Mouse (Mus musculus): ENCODE results near the gene Pcgf5.

DNA sequence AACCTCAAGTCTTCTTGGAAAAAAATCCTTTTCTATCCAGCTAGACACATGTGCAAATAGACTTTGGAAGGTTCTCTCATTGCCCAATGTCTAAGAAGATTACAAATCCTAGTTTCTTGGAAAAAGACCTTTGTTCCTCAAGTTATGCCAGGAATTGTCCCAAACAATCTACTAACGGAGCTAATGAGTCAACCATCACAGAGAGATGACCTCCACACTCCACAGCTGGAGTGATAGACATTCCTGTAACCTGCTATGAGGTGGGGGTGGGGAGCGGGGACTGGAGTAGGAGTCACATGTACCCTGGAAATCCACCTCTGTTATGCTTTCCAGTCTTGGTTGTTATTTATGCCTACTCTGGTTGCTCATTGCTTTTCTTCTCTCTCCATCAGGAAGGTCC lies 24.8 kb upstream of the Pcgf5 start:
- TF ChIP-seq POLR2A (IDR thresholded peaks at IDR 0.05; ENCODE audit: borderline replicate concordance, insufficient read depth, low read length) (no peak), CTCF (IDR thresholded peaks at IDR 0.05; ENCODE audit: borderline replicate concordance, insufficient read depth, low read depth, low read length) (no peak)

All from cerebellum, adult 2 months (tissue).